Mouse (Mus musculus) liver, embryonic 16.5 days (tissue): ENCODE results near the gene Clic4. TPM values are rescaled to one million over a fixed set of nuclear protein-coding genes. Genes with fewer than 3 reads are reported as not detected.

Experiments
- ATAC-seq: fragments of 200-750 bp; cut with Nextera tagmentation; 2 replicates; pipeline ENCODE4 v1.8.0; 2017; ENCODE audit warnings: low read depth, mild to moderate bottlenecking, moderate number of reproducible peaks, moderate library complexity
- H3K27ac ChIP-seq: fragments of 300-500 bp; sonication (generic); 2 replicates; pipeline ENCODE4 v1.5.1; 2014; ENCODE audit warnings: mild to moderate bottlenecking, low read length
- H3K27me3 ChIP-seq: fragments of 300-500 bp; sonication (generic); 2 replicates; pipeline ENCODE4 v1.6.1; 2014; ENCODE audit warnings: low read depth, low read length, mixed read lengths; ENCODE audit not compliant: control insufficient read depth, insufficient read depth
- H3K36me3 ChIP-seq: fragments of 300-500 bp; sonication (generic); 2 replicates; pipeline ENCODE4 v1.6.1; 2014; ENCODE audit warnings: mild to moderate bottlenecking; ENCODE audit not compliant: control insufficient read depth, insufficient read depth
- H3K4me1 ChIP-seq: fragments of 300-500 bp; sonication (generic); 2 replicates; pipeline ENCODE4 v1.6.1; 2014; ENCODE audit warnings: low read depth, low read length, mixed read lengths; ENCODE audit not compliant: control insufficient read depth
- H3K4me2 ChIP-seq: fragments of 300-500 bp; sonication (generic); 2 replicates; pipeline ENCODE4 v1.6.1; 2014; ENCODE audit warnings: low read depth, low read length, mixed read lengths
- H3K4me3 ChIP-seq: fragments of 300-500 bp; sonication (generic); 2 replicates; pipeline ENCODE4 v1.5.1; 2014; ENCODE audit warnings: low read depth, mild to moderate bottlenecking, low read length
- H3K9ac ChIP-seq: fragments of 300-500 bp; sonication (generic); 2 replicates; pipeline ENCODE4 v1.6.1; 2014; ENCODE audit warnings: low read depth, low read length
- H3K9me3 ChIP-seq: fragments of 300-500 bp; sonication (generic); replicated peaks from 2 replicates; pipeline ENCODE4 v1.6.1; 2016; ENCODE audit warnings: low read length; ENCODE audit not compliant: control insufficient read depth
- WGBS: fragments of 180-500 bp; shearing (Covaris S2); extraction: QIAGEN DNeasy Blood & Tissue Kit; methylation state at CpG from one replicate; pipeline ENCODE4 v1.1.7; 2014; ENCODE audit not compliant: insufficient replicate concordance; 5-methylcytosine and 5-hydroxymethylcytosine counted together
- polyA plus RNA-seq: library from polyadenylated mRNA; unstranded; fragments of >200 nt; fragmentation: Nextera tagmentation; extraction: Ambion mirVana; gene quantifications from 2 replicates; pipeline ENCODE4 v1.2.1, GENCODE M21; 2015

Clic4 gene
- polyA plus RNA-seq, 1 experiment from 2014 or later = 110 TPM

- no peaks in the 10 kb centered on the region for H3K27me3 ChIP-seq
- peak; percentile 49 for ATAC-seq
- no peaks in the 10 kb centered on the region for H3K9me3 ChIP-seq
- H3K4me1 ChIP-seq = peaks cover 54% of the 10 kb centered on the region
- peak overlapping the region; percentile 76 for H3K27ac ChIP-seq
- H3K4me3 ChIP-seq = no peak overlapping the region
- 79% methylated on average over 2 of the region's 2 CpGs for WGBS
- H3K4me2 ChIP-seq = no peak overlapping the region
- H3K36me3 ChIP-seq = peaks cover 7% of the 10 kb centered on the region
- no peak overlapping the region for H3K9ac ChIP-seq
Observed at GRCm38 (mm10) chr4:135246444-135246843, 26.2 kb downstream of the Clic4 start.

- no peaks in the 10 kb centered on the region for H3K27me3 ChIP-seq
- 0 out of 2 replicates have a peak, but pooled peaks have one; percentile 17 for ATAC-seq
- no peak overlapping the region for H3K9ac ChIP-seq
- H3K4me3 ChIP-seq = no peak overlapping the region
- WGBS = 81% methylated on average over 11 of the region's 11 CpGs
- no peaks in the 10 kb centered on the region for H3K9me3 ChIP-seq
- H3K4me2 ChIP-seq = no peak overlapping the region
- H3K27ac ChIP-seq = peak overlapping the region; percentile 64
- peaks cover 7% of the 10 kb centered on the region for H3K36me3 ChIP-seq
- H3K4me1 ChIP-seq = peaks cover 59% of the 10 kb centered on the region
Observed at GRCm38 (mm10) chr4:135245841-135246240, 26.8 kb downstream of the Clic4 start.

GRCm38 (mm10) chr4:135244335-135244734, 28.3 kb downstream of the Clic4 start:
- no peak overlapping the region for H3K4me2 ChIP-seq
- H3K4me3 ChIP-seq = no peak overlapping the region
- peaks cover 74% of the 10 kb centered on the region for H3K4me1 ChIP-seq
- no peak for ATAC-seq
- H3K9me3 ChIP-seq = no peaks in the 10 kb centered on the region
- WGBS = 80% methylated on average over 3 of the region's 3 CpGs
- no peak overlapping the region for H3K9ac ChIP-seq
- peaks cover 4% of the 10 kb centered on the region for H3K36me3 ChIP-seq
- H3K27me3 ChIP-seq = no peaks in the 10 kb centered on the region
- H3K27ac ChIP-seq = no peak overlapping the region

GRCm38 (mm10) chr4:135242913-135243541, 29.6 kb downstream of the Clic4 start:
- no peak overlapping the region for H3K9ac ChIP-seq
- no peak overlapping the region for H3K4me2 ChIP-seq
- no peaks in the 10 kb centered on the region for H3K9me3 ChIP-seq
- H3K27ac ChIP-seq = no peak overlapping the region
- H3K36me3 ChIP-seq = peaks cover 4% of the 10 kb centered on the region
- H3K4me1 ChIP-seq = peaks cover 81% of the 10 kb centered on the region
- ATAC-seq = no peak
- no peak overlapping the region for H3K4me3 ChIP-seq
- no peaks in the 10 kb centered on the region for H3K27me3 ChIP-seq
- WGBS = 46% methylated on average over 7 of the region's 7 CpGs

- Histone ChIP-seq H3K4me2 (peak overlapping the region; percentile 12; the same call in 1 of the 2 replicates), H3K4me1 (peaks cover 78% of the 10 kb centered on the region), H3K9me3 (no peaks in the 10 kb centered on the region), H3K4me3 (no peak overlapping the region), H3K9ac (no peak overlapping the region), H3K36me3 (peaks cover 10% of the 10 kb centered on the region), H3K27me3 (no peaks in the 10 kb centered on the region), H3K27ac (0 out of 2 replicates have a peak overlapping the region, but pooled peaks have one; percentile 6)
- 54% methylated on average over 5 of the region's 5 CpGs for WGBS
- ATAC-seq = no peak
Observed at GRCm38 (mm10) chr4:135242383-135242782, 30.2 kb downstream of the Clic4 start.

- H3K27ac ChIP-seq = peak overlapping the region; percentile 34
- peaks cover 70% of the 10 kb centered on the region for H3K4me1 ChIP-seq
- H3K4me3 ChIP-seq = no peak overlapping the region
- WGBS = 25% methylated on average over 5 of the region's 5 CpGs
- peak; percentile 22; the same call in 1 of the 2 replicates for ATAC-seq
- no peaks in the 10 kb centered on the region for H3K9me3 ChIP-seq
- H3K9ac ChIP-seq = no peak overlapping the region
- peak overlapping the region; percentile 12 for H3K4me2 ChIP-seq
- no peaks in the 10 kb centered on the region for H3K27me3 ChIP-seq
- H3K36me3 ChIP-seq = peaks cover 10% of the 10 kb centered on the region
Observed at GRCm38 (mm10) chr4:135241669-135242068, 30.9 kb downstream of the Clic4 start.

- H3K9ac ChIP-seq = no peak overlapping the region
Observed at GRCm38 (mm10) chr4:135241106-135241505, 31.5 kb downstream of the Clic4 start.

GRCm38 (mm10) chr4:135240329-135240728, 32.3 kb downstream of the Clic4 start:
- Histone ChIP-seq H3K27ac (peak overlapping the region; percentile 24; the same call in 1 of the 2 replicates), H3K9me3 (no peaks in the 10 kb centered on the region), H3K27me3 (no peaks in the 10 kb centered on the region), H3K9ac (no peak overlapping the region), H3K4me1 (peaks cover 70% of the 10 kb centered on the region), H3K4me2 (no peak overlapping the region), H3K4me3 (no peak overlapping the region), H3K36me3 (peaks cover 10% of the 10 kb centered on the region)
- WGBS = 61% methylated on average over 3 of the region's 3 CpGs
- no peak for ATAC-seq

More at GRCm38 (mm10) chr4:135241106-135241505, 31.5 kb downstream of the Clic4 start:
- ATAC-seq = no peak
- H3K4me2 ChIP-seq = 0 out of 2 replicates have a peak overlapping the region, but pooled peaks have one; percentile 12
- H3K27ac ChIP-seq = peak overlapping the region; percentile 34
- WGBS = 46% methylated on average over 5 of the region's 5 CpGs
- no peaks in the 10 kb centered on the region for H3K9me3 ChIP-seq
- peaks cover 10% of the 10 kb centered on the region for H3K36me3 ChIP-seq
- H3K27me3 ChIP-seq = no peaks in the 10 kb centered on the region
- H3K4me3 ChIP-seq = no peak overlapping the region
- H3K4me1 ChIP-seq = peaks cover 70% of the 10 kb centered on the region

GRCm38 (mm10) chr4:135238706-135239510, 33.7 kb downstream of the Clic4 start:
- Histone ChIP-seq H3K27me3 (no peaks in the 10 kb centered on the region), H3K27ac (peak overlapping the region; percentile 68), H3K9me3 (no peaks in the 10 kb centered on the region), H3K4me2 (peak overlapping the region; percentile 36), H3K36me3 (peaks cover 10% of the 10 kb centered on the region), H3K4me3 (no peak overlapping the region), H3K9ac (0 out of 2 replicates have a peak overlapping the region, but pooled peaks have one; percentile 29), H3K4me1 (peaks cover 57% of the 10 kb centered on the region)
- 33% methylated on average over 13 of the region's 13 CpGs for WGBS
- peak; percentile 62 for ATAC-seq
